Mouse (Mus musculus): ENCODE data around the gene Slc38a5. TPM values are rescaled to one million over a fixed set of nuclear protein-coding genes. Genes with fewer than 3 reads are reported as not detected.

Slc38a5 gene
- total RNA-seq (2021): under 1 TPM in 1 of 2 experiments, not detected in 1; 0.36 TPM
- long read RNA-seq, experiment 1: 0 reads
- long read RNA-seq, experiment 2, transcript Slc38a5-201 (16 exons, 1,868 nt): major isoform, 6 of 7 reads
- long read RNA-seq, experiment 2, partial matches to known transcripts: 1 of 7 reads
- long read RNA-seq, experiment 2, other reads (novel, unspliced or antisense): 0 of 7 reads

DNA sequence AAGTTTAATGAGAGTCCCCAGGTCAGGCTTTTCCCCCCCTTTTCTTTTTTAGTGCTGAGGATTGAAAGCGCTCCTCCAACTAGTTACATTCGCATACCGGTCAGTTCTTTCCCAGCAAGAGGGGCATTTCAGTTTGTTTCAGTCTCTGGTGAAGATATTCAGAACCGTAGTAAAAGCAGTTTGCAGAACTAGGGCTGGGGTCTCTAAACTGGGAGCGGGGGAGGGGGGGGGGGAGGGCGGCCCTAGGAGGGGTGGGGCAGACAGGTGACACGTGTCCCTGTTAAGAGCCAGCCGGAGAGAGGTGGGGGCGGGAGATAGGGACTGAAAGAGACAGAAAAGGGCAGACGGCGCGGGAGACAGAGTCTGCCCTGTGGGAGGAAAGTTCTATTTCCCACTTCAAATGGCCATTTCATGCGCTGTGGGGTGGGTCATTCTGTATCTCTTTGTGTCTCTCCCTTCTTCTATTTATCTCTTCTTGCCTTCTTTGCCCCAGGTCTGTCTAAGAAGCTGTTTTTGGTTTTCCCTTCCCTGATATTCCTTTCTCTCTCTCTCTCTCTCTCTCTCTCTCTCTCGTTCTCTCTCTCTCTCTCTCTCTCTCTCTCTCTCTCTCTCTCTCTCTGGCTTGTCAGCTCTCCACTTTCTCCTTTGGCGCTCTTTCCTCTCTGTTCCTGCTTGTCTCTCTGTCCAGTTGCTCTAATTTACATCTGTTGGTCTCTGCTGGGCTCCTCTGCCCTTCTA lies at the start of gene Slc38a5:
Gene Slc38a5, plus strand, starts transcription at position 51 of the 738 bp plus-strand sequence.
- no peak for DNase-seq (ENCODE audit: low spot score in 2 of 2)

DNA sequence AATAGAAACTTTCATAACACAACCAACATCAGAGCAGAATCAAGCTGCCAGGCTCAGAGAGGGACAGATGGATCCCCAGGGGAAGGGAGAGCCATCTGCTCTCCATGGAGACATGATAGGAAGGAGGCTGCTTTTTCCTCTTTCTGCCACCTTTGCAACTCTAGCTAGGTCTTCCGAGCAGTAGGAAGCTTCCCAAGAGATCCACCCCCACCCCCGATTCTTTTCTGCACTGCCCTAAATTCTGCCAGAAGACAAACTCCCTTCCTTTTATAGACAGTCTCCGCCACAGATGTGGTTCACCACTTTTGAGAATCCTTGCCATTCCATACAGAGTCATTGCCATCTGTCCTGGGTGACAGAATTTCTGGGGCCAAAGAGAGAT lies 48.6 kb upstream of the Slc38a5 start:
- no peak for DNase-seq (ENCODE audit: low spot score in 2 of 2)

DNA sequence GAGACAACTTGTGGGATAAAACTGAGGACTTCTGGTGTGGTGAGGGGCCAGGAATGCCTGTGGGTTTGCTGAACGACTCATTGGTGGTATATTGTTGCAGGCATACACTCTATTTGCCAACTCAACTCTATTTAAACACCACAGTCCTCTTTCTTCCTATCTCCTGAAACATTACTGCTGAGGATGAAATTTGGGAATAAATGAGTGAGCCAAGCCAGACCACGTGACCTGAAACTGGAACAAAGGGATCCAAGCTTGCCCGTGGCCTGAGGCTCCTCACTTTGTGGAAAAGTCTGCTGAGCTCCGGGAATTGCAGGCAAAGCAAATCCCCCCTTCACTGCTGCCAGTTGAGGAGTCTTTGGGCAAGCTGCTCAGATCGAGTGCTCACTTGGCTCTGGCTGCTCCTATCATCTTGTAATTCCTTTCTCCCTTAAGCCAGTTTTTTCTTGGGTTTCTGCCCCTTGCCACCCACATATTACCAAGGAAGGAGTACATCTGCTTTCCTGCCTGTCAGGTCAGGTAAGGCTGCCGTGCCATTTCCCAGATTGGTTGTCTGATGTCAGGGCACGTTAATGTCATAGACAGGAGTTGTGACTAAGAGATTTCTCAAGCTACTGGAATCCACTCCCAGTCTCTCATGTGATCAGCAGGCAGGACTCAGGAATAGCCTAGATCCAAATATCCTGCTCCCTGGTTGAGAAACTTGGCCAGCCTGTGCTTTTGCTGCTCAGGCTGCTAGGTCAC lies 48.1 kb upstream of the Slc38a5 start:
- peak in 1 of 2 experiments; percentile 9 for DNase-seq (ENCODE audit: low spot score in 2 of 2)

DNA sequence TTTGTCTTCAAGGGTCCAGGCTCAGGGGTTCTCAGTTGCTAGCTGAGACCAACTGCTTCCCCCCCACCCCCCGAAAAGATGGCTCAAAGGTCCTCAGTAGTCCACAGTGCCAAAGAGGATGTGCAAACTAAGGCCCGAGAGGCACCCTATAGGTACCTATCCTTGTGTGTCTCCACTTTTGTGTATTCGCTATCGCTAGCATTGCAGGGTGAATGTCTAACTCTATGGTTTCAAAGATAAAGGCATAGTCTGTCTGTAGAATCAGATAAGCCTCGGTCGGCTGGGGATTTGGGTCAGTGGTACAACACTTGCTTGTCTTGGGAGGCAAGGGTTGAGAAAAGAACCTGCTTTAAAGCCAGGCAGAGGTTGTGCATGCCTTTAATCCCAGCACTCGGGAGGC lies 47.5 kb upstream of the Slc38a5 start:
- DNase-seq (ENCODE audit: low spot score in 2 of 2): no peak

GRCm38 (mm10) chrX:8230272-8230671 lies 40.7 kb upstream of the Slc38a5 start:
- DNase-seq (ENCODE audit: low spot score in 2 of 2): no peak

DNA sequence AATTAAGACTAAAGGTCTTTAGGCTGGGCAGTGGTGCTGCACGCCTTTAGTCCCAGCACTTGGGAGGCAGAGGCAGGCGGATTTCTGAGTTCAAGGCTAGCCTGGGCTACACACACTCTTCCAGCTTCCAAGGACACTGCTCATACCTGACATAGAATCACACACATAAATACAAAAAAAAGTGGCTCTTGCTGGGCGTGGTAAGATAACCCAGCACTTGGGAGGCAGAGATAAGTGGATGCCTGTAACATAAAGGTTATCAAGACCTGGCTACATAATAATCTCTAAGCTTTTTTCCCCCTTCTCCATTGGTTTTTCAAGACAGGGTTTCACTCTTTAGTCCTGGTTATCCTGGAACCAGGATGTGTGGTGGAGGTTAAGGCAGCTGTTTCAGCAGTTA lies 37.3 kb upstream of the Slc38a5 start:
- DNase-seq (ENCODE audit: low spot score in 2 of 2): no peak

DNA sequence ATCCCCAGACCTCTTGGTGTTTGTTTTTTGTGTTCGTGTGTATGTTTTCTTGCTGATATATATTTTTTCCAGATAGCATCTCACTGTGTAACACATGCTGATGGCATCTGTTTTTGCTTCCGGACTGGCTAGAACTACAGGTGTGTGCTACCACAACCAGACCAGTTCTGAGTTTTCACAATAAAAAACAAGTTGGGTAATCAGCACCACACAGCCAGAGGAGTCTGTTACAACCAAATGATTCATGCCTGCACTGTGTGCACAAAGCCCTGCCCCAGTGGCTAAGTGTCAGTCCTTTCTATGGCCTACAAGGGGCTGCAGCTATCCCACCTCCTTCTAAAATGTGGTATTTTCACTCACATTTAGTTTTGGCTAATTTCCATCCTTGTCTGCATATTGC lies 34.2 kb upstream of the Slc38a5 start:
- no peak for DNase-seq (ENCODE audit: low spot score in 2 of 2)

DNA sequence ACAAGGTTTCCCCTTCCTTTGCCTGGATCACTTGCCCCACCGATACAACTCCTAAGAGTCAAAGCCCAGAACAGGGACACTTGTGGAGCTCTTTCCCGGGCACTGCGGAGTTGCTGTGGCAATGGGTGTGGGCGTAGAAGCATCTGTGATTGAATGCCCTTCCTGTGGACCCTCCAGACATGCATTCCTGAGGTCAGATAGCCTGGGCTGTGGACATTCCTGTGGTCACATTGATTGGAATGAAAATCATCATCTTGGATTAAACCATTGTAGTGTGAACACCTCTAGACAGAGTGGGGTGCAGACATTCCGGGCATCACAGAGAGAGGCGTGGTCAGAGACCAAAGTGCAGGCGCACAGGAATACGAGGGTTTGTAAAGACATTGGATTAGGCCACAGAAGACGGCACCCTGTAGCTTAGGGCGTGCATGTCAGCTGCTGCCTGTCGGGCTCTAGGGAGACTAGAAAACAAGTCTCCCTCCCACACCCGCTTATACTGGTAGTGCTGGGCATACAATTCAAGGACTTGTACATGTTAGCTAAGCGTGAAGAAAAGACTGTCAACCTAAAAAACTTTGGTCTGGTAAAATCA lies 32.0 kb upstream of the Slc38a5 start:
- DNase-seq (ENCODE audit: low spot score in 2 of 2): no peak

DNA sequence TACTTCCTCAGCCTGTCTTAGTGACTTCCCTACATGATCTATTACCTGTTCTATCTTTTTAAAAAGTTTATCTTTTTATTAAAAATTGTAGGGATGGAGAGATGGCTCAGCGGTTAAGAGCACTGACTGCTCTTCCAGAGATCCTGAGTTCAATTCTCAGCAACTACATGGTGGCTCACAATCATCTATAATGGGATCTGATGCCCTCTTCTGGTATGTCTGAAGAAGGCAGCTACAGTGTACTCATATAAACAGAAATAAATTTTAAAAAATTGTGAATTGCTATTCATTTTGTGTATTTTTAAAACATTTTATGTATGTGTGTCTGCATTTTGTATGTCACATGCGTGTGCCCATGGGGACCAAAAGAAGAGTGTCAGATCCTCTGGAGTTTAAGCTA lies 23.3 kb upstream of the Slc38a5 start:
- DNase-seq (ENCODE audit: low spot score in 2 of 2): no peak

DNA sequence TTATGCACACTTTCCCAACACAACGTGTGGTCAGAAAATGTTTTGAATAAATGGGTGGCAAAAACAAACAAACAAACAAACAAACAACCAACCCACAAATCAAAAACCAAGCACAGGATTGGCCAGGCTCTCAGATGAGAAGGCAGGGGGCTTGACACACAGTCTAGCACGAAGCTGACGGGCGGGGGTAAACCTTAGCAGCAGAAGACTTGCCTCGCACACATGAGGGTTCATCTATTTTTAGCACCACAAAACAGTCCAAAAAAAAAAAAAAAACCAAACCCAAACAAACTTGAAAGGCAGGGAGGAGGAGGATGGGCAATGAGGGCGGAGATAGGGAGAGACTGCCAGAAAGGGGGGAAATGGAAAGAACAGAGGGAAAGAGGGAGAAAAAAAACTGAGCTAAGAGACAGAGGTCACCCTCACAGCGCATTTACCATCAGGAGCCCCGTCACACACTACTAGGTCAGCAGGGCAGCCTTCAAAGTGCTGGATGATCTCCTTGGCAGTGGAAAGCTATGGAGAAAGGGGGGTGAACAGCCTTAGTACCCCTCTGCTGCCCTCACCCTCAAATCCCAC lies 22.3 kb upstream of the Slc38a5 start:
- DNase-seq (ENCODE audit: low spot score in 2 of 2): no peak

- no peak for DNase-seq (ENCODE audit: low spot score in 2 of 2)
Observed at GRCm38 (mm10) chrX:8251789-8252333, 19.1 kb upstream of the Slc38a5 start.

DNA sequence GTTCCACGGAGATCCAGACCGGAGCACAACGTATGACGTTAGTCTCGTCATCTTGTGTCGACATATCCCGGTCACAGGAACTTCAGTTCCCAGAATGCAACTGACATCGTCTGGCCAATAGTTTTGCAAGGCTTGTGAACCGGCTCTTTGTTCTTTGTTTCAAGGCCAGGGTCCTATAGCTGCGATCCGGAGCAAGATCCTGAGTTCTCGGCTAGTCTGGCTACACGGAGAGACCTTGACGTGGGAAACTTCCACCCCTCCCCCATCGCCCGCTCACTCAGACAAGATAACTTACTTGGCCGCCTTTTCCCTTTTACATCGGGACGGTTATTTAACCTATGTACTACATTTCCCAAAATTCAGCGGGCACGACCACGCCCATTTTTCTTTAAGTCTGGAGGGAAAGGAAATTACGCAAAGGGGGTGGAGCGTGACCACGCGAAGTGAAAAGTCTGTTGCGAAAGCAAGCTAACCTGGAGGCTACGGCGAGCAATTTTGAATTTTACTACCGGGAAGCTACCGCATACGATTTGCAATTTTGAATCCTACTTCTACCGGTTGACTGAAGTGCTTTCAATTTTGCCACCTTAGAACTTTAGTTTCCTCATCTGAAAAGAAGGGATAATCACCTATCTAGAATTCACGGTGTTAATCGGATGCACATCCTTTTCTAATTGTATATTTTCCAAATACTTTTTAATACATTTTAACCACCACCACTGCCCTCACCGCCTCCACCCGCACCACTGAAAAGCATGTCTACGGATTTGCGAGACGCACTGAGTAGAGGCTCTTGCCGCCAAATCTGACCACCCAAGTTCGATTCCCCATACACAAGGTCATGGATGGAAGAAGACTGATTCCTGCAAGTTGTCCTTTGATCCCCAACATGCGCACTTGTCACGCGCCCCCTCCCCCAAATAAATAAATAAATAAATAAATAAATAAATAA lies 18.3 kb upstream of the Slc38a5 start, which contains the start of gene Ftsj1:
Gene Ftsj1, minus strand, starts transcription at position 73 of the 952 bp plus-strand sequence.
- peak; percentile 29 to 72 for DNase-seq (ENCODE audit: low spot score in 2 of 2)

DNA sequence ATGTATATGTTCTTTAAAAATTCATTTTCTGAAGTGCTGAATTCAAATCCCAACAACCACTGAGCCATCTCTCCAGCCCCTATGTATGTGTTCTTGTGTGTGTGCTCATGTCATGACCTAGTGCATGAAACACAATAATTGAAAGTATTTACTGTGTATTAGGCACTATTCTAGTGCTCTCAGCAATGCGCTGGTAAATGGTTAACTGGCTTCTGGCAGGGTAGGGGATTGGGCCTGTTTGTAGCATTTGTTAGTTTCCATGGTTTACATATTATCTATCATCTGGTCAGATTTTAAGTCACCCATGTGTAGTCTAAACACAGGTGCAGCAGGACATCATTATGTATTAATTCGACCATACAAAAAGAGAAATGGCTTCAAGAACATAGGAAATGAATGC lies 17.2 kb upstream of the Slc38a5 start:
- no peak for DNase-seq (ENCODE audit: low spot score in 2 of 2)

- DNase-seq (ENCODE audit: low spot score in 2 of 2): no peak
Observed at GRCm38 (mm10) chrX:8255807-8256206, 15.1 kb upstream of the Slc38a5 start.

DNA sequence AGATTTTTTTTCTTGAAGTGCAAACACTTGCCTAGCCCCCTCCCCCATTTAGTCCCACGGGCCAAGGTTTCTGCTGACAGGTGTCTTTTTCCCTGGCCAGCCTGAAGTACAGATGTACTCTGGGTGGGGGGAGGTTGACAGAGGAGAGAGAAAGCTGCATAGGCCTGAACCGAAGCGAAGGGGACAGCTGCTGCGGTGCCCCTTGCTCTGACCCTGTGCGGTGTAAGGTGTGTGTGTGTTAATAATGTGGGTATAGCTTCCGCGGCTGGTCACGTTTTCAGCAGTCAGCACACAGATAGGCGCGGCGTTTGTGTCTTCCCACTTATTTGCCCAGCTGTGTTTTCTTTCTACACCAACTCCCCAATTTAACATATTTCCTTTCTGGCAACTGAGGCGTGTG lies 11.5 kb upstream of the Slc38a5 start:
- DNase-seq (ENCODE audit: low spot score in 2 of 2): no peak

DNA sequence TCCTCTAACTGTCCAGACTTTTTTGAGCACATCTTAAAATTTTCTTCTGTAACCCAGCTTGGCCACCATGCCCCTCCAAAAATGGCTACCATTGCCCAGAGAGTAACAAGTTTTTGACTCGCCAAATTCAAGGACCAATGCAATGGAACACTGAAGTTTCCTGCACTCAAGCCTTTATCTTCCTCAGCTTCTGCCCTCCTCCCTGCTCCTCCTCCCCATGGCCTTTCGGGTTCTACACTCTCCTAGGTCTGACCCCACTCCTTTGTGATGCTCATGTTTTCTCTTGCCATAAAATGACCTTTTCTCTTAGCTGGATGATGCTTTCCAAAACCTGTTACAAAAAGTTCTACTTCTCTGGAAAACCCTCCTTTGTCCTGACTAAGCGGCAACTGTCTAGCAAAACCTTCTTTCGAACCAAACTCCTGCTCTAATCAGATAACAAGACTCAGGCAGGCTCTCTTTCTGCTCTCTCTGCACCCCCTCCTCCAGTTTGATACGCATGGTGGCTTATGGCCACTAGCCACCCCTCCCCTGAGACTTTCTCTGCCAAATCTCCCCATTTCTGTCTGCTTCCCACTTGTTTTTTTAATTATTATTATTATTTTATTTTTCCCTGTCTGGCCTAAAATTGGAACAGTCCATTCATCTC lies 7.7 kb upstream of the Slc38a5 start:
- no peak for DNase-seq (ENCODE audit: low spot score in 2 of 2)

GRCm38 (mm10) chrX:8264222-8264621 lies 6.7 kb upstream of the Slc38a5 start:
- no peak for DNase-seq (ENCODE audit: low spot score in 2 of 2)

- DNase-seq (ENCODE audit: low spot score in 2 of 2): no peak
Observed at GRCm38 (mm10) chrX:8272000-8272399, 1.1 kb downstream of the Slc38a5 start.

DNA sequence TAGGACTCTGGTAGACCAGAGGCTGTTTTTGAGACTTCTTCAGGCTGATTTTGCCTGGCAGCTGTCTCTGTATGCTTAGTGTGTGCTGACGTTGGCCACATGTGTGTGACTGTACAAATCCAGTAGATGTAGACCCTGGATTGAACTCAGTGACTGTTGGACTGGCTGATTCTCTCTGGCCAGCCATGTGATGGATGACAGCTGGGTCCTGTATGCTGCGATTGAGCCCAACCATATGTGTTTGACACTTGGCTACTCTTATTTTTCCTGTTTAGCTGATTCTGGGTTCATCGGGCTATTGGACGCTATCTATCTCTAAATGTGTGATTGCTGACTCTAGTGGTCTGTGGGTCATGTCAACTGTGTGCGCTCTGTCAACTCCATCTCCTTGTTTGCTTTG lies 3.1 kb downstream of the Slc38a5 start:
- DNase-seq (ENCODE audit: low spot score in 2 of 2): no peak

DNA sequence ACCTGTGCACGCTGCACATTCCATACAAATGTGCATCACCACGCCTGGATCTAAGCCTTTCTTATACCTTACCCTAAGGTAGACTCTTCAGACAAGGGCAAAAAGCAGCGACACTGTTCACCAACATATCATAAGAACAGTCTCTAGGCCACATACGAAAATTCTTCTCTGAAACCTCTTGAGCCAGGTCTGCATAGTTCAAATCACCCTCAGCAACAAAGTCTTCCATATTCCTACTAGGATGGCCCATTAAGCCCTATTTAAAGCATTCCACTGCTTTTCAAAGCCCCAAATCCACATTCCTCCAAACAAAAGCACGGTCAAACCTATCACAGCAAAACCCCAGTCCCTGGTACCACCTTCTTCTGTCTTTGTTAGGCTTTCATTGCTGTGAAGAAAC lies 17.7 kb downstream of the Slc38a5 start:
- DNase-seq (ENCODE audit: low spot score in 2 of 2): no peak
